Mouse (Mus musculus) gonadal fat pad, adult 2 months (tissue): ENCODE measurements around the gene Cct8l1. TPM values are rescaled to one million over a fixed set of nuclear protein-coding genes. Genes with fewer than 3 reads are reported as not detected.

Source experiments
- DNase-seq: peaks from one replicate; pipeline ENCODE4 v3.0.0-alpha.2; 2012; ENCODE audit warnings: low read depth
- polyA plus RNA-seq: library from polyadenylated mRNA; depleted of rRNA; stranded (reverse); fragments of >200 nt; gene quantifications from 2 replicates; pipeline ENCODE4 v1.2.3, GENCODE M21; 2012; rRNA removed

The Cct8l1 gene
- 0.09 and 0.23 TPM in 2 replicates for polyA plus RNA-seq

DNA sequence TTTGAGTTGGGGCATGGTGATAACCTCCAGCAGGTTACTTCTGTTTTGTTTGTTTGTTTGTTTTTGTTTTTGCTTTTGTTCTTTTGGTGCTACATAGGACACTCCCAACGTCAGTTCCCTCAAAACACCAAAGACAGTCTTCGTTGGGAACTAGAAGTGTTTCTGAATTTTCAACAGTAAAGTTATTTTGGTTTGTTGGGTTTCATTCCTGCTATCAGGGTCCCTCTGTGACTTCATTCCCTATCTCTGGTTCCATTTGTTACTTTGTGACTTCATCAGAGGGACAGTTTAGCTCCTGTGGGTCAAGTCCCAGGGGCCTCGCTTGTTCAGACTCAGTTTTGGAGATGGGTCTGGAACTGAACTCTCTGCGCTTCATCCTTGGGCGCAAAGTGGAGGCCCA, at the start of gene Cct8l1:
Gene Cct8l1, plus strand, starts transcription at position 301 of the 400 bp plus-strand sequence.
- no peak for DNase-seq

DNA sequence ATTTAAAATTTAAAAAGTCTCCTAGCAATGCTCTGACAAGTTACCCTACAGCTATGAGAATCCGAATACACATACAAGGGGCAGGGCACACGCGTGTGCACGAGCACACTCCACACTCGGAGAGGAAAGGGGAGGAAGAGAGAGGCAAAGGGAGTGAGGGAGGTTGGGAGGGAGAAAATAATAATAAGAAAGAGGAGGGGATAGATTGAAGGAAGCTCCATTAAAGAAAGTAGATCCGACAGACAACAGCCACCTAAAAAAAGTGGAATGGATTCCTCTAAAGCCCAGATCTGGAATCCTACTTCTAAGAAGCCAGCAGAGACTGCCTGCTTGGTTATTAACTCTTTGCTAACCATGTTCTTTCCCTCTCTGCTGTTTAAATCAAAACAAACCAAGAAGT, 43.8 kb upstream of the Cct8l1 start:
- DNase-seq, result no peak

DNA sequence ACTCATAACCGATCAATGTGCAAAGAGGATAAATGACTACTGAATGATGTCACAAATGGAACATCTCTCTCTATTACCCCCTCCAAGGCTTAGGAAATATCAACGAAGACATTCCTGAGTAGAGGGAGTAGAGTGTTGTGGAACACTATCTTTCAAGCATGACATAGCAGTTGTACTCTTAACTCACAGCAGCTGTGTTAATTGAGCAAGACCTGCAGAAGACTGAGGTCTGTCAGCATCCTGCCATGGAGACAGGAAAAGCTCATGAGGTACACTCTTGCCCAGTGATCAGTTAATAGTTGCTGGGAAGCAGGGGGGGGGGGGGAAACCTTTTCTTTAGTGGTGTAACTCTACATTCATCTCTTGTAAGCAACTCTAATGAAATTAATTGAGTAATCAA, 40.1 kb upstream of the Cct8l1 start:
- no peak for DNase-seq

DNA sequence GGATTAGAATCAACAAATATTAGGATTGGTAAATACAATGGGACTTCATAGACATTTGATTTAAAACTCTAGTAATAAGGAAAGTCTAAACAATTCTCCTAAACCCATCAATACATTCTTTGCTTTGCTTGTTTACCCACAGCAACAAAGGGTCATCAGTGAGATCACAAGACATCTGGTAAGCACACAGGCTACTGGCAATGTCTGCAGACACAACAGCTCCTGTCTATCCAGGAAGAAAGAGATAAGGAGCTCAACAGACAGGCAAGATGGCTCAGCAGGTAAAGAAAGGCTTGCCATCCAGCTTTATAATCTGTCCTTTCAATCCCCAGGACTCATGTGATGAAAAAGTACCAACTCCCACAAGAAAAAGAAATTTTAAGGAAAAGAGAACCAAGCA, 37.0 kb upstream of the Cct8l1 start:
- no peak for DNase-seq

DNA sequence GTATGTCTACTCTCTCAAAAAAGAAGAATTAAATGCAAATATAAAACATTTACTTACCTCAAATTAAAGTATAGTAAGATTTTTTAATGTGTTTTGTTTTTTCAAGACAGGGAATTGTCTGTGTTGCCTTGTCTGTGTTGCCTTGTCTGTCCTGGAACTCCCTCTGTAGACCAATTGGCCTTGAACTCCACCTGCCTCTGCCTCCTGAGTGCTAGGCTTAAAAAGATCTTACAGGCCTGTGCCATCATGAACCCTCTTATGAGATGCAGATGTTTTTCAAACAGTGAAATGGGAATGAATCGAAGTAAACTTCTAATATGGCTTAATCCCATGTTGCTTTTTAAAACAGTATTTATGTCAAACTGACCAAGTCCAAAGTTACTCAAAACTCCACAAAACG, 19.2 kb upstream of the Cct8l1 start:
- no peak for DNase-seq

DNA sequence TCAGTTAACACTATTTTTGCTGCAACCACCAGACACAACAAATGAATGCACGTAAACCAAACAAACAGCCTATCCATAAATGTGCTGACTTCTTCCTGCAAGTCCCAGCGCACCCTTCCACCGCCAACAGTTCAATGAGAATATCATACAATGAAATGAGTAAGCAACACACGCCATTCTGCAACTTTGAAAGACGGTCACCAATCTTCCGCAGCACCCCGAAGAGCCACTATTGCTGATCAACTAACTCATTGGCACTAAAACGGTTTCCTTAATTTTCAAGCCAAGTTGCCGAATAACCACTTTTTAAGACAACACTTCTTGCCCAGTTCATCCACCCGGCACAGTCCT, 18.5 kb upstream of the Cct8l1 start:
- no peak for DNase-seq

DNA sequence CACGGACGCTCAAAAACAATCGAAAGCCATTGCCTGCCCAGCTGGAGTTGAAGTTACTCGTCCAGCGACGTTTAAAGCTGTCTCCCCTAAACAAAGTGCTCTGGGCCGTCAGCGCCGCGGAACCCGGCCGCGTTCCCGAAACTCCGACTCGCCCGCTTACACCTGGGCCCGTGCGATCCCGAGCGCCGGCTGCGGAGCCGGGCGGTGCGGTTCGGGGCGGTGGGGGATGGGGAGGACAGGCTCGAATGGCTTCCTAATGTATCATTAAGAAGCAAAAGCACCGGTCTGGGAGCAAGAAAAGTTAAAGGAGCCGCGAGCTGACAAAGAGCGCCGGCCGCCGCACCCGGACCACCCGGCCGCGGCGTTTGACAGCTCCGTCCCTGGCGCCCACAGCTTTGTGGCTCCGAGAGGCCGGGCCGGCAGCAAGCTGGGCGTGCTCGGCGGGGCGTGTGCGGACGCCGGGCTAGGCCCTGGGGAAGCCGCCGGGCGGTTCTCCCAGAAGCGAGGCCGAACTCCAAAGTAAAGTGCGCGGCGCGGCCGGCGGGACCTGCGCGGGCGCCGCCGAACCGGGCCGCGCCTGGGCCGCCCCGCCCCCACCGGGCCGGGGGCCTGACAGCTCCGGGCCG, 18.0 kb upstream of the Cct8l1 start:
- no peak for DNase-seq

DNA sequence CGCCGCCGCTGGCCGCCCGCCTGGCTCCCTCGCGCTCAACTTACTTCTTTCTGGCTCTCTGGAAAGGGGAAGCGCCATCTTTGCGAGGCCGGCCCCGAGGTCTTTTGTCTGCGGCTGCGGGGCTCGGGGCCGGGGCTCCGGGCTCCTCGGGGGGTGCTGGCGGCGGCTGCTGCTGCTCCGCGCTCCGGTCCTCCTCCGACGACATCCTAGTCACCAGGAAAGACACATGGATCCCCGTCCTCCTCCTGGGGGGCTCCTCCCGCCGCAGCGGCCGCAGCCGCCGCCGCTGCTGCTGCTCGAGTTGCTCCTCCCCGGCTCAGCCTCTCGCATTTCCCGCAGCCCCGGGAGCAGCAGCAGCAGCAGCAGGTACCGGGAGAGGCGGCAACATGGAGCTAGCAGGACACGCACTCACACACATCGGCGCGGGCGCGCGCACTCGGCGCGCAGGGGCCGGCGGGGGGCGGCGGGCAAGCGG, 17.5 kb upstream of the Cct8l1 start, which contains the start of gene Kmt2c:
Gene Kmt2c, minus strand, starts transcription at position 438 of the 475 bp plus-strand sequence.
- no peak for DNase-seq

DNA sequence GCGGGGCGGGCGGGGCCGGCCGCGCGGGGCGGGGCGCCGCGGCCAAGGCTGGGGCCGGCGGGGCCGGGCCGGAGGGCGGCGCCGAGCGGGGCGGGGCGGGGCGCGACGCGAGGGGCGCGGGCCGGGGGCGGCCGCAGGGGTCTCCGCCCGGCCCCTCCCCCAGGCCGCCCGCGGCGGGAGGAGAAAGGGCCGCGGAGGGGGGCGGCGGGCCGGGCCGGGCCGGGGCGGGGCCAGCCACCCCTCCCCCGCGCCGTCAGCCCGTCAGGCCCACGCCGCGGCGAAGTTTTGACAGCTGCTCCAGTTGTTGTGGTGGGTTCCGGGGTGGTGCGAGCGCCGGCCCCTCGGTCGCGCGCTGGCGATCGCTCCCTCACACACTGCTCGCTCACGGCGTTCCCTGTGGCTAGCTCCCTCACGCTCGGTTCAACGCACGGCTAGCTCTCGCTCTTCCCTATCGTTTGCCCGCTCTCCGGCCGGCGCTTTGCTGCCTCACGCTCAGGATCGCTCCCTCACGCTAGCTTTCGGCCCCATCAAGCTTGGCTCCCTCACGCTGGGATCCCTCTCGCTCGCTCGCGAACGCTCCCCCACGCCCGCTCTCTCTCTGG, 16.9 kb upstream of the Cct8l1 start:
- no peak for DNase-seq

DNA sequence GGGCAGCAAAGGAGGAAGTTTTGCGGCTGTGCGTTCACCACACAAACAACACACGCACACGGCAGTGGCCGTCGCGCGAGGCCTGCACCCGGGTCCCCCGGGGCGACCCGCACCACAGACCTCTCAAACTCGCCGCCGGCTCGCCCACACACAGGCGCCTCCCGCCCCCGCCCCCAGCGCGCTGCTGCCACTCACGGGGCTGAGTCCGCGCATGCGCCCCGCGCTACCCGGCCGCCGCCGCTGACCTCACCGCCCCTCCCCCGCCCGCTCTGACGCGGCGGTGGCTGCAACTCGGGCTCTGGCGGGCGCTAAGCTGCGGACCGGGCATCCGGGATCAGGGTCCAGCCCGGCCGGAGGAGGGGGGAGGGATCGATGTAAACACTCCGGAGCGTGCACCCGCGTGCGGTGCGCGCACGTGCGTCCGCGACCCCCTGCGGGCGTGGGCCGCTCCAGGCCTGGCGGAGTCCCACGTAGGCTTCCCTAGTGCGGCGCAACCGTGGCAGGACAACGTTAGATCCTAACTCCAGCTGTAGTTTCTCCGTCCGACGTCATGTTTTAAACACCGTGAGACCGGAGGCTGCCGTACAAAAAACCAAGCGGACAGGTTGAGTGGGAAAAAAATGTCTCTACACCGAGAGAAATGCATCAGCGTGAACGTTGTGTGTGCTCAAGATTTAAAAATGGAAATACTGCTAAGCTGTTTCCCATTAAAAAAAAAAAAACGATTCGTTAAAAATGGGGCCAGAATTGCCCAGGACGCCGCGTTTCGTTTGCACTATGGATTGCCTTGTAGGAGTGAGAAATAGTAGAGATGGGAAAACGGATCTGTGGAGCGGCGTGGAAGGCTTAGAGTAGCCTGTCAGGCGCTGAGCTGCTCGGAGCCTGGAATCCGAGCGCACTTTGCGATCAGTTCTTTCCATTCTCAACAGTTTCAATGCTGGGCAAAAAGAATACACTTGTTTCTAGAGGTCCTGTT, 16.2 kb upstream of the Cct8l1 start:
- DNase-seq, result no peak

DNA sequence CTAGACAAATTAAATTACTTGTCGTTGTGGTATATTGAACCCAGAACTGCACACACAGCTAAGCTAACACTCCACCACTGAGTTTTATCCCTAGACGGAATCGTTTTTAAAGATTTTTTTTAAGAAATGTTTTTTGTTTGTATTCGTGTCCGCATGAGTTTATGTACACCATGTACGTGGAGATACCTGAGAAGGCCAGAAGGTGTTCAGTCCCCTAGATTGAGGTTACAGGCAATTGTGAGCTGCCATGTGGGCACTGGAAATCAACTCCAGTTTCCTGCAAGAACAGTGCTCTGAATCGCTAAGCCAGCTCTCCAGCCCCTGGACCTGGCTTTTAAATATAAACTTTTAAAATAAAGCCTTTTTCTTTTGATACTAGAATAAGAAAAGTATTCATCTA, 15.2 kb upstream of the Cct8l1 start:
- no peak for DNase-seq

DNA sequence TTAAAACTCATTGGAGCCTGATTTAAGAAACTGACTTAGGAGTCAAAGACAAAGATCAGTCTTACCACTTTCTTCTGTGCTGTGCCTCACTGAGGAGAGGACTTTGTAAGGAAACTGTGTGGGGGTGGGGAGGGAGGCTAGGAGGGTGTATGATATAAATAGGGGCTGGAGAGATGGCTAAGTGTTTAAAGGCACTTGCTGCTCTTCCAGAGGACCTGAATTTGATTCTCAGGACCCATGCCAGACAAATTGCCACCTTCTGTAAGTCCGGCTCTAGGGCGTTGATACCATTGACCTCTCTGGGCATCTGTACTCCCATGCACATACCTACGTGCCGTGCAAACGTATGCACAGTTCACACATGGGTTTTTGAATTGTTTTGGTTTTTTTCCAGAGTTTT, 9.8 kb upstream of the Cct8l1 start:
- no peak for DNase-seq

DNA sequence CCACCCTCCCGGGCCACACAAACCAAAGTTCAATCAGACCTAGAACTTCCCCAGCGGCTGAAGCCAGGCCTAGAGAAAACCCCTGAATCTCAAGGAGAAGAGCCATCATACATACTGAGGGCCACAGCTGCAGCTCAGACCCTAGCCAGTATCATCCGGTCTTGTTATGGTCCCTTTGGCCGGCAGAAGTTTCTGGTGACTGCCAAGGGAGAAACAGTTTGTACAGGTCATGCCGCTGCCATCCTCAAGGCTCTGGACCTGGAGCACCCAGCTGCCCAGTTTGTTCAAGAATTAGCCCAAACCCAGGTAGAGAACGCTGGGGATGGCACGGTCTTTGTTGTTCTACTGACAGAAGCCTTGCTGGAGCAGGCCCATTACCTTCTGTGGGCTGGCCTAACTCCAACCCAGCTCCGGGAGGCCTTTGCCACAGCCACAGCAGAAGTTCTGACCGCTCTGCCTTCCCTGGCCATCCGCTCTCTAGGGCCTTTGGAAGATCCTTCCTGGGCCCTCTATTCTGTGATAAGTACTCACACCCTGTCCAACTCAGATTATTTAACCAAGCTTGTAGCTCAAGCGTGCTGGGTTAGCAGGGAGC, 531 bp downstream of the Cct8l1 start:
- no peak for DNase-seq

DNA sequence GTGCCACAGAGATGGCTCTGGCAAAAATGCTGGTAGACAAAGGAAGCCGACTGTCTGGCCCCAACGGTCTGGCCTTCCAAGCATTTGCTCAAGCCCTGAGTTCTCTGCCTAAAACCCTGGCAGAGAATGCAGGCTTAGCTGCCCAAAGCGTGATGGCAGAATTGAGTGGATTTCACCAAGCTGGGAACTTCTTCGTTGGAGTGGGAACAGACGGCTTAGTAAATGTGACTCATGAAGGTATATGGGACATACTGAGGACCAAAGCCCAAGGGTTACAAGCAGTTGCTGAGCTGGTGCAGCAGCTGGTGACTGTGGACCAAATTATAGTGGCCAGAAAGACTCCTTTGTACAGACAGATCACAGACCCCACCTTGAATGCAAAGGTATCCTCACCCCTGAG, 1.7 kb downstream of the Cct8l1 start:
- DNase-seq, result no peak

DNA sequence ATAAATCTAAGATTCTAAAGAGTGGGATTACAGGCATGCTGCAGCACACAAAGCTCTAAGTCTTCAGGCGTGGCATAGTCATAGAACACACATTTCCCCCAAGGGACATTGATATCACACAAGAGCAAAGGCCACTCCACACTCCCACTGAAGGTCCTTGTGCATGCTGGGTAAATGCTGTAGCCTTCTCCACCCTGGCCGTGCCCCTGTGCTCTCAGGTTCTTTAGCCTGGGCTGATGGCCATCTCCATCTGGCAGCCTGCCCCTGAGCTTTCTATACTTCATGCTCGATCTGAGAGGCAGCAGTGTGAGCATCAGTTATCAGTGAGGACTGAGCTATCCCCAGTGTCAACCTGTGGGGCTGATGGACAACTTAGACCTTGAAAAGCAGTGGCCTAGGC, 4.0 kb downstream of the Cct8l1 start:
- DNase-seq, result no peak

DNA sequence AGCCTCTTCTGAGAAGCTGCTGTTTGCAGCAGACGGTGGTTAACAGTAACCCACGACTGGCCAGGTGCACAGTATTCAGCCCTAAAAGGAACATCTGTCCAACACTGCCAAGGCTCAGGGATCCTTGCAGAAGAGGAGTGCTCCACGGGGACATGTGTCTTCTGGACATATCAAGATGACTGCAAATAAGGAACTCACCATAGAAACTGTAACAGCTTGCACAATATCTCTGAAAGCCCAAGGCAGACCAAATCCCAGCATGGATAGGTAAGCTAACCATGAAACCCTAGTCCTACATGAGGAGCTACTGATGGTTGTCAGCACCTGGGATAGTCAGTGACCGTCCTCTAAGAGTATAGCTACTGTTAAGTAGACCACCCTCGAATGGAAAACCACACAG, 5.6 kb downstream of the Cct8l1 start:
- no peak for DNase-seq

DNA sequence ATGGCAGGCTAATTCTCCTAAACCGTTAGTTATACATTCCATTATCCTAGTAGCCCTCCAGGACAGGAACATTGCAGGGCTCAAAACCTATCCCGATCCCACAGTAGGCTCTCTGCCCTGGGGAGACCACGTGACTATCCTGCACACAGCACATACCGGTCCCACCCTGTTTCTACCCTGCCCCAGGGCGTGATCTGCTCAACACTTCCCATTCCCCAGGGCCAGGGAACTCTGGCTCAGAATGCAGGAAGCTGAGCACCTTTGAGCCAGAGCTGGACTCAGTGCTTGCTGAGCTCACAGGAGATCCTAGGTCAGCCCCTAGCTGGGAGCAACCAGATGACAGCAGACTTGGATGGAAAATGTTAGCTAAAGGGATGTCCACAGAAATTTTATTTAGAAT, 10.2 kb downstream of the Cct8l1 start:
- DNase-seq, result no peak

DNA sequence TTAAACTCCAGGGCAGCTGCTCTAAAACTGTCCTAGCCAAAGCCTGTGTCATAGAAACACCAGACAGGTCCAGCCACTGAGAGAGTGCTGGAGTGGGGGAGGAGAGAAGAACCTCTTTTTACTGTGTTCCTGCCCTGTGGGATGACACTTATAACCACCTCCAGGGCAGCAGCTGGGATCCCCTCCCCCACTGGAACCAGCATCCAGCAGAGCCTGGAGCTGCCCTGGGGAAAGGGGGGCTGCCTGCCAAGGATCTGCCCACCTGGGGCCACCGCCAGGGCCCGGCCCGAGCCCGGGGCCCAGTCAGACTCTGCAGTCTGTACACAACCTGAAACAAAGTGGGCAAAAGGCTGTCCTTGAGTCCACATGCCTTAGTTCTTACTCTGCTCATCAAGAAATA, 11.1 kb downstream of the Cct8l1 start:
- DNase-seq, result no peak

DNA sequence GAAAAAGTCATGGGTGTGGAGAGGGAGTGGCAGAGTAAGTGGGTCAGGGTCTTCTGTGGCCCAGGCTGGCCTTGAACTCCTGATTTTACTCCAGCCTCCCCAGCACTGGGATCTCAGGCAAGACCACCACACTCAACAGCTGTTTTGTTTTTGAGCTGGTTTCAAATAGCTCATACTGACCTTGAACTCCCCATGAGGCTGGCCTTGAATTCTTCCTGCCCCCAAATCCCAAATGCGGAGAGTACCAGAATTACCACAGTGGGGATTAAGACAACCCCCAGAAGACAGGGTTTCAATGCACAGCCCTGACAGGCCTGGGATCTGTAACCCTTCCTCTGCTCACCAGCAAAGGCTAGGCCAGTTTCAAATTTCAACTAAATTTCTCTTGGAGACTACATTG, 12.1 kb downstream of the Cct8l1 start:
- no peak for DNase-seq

DNA sequence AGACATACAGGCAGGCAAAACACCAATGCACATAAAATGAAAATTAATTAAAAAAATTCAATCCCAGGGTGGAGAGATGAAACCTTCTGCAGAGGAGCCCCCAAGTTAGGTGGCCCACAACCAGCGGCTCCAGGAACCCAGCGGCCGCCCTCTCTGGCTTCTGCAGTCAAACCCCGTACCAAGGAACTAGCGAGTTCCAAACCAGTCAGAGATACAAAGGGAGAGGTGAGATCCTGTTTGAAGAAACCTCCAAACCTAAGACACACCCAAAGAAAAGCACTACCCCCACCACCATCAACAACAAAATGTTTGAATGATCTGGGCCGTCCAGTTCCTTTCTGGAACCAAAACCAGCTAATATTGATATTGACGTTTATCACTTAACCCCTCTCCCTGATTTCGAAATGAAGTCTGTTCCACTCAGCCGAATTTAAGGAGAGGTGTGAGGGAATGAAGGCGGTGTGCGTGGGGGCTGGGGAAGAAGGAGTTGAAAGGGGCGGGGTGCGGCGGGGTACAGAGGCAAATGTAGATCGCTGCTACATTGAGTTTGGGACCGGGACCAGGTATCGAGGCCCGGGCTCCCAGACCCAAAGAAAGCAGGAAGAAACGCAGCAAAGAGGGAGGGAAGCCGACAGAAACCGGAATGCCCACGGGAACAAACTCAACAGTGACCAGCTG, 13.1 kb downstream of the Cct8l1 start:
- DNase-seq, result no peak

DNA sequence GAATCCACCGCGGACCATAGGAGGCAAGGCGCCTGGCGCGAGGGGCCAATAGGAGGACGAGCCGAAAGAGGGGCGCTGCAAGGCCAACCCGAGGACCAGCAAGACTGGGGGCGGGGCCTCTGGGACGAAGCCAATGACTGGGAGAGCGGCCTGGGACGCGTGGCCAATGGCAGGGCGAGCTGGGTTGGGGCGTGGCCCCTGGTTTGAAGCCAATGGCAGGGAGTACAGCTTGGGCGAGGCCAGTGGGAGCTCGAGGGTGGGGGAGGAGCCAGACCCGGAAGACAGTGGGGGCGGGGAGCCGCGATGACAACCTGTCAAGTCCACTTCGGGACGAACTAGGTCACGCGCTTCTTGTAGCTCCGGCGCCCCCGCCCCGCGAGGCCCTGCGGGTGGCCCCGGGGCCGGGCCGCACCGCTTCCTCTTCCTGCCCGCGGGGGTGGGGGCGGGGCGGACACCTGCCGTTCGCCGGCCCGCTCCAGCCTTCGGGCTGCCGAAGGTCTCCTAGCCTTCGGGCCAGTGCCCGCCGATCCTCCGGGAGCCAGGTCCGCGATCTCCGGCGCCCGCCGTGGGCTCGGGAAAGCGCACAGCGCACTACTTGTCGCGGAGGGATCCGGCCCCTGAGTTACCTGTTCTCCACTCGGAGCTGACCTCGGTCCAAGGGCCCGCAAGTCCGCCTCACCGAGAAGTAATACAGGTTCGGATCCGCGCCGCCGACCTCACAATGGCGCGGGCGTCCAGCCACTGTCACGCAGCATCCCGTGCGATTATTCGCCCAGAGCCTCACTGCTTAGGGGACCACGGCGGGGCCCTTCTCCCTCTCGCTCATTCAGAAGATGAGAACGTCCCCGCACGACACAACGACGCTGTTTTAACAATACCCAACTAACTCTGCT, 13.9 kb downstream of the Cct8l1 start:
- peak; percentile 83 for DNase-seq
